Mouse (Mus musculus): Measurements from ENCODE around the gene Ripply3. TPM values are rescaled to one million over a fixed set of nuclear protein-coding genes. Genes with fewer than 3 reads are reported as not detected.

The Ripply3 gene
- polyA plus RNA-seq, 1 experiment: not detected

- Histone ChIP-seq H3K27ac (ENCODE audit: insufficient read depth, low read depth, low read length) (peak within 1 kb of the TSS; percentile 92), H3K4me3 (ENCODE audit: insufficient read depth, low read length) (peak within 1 kb of the TSS; percentile 82), H3K4me1 (ENCODE audit: control insufficient read depth, insufficient read depth, low read length) (peaks cover 10% of the 10 kb centered on the region)
- TF ChIP-seq POLR2A (IDR thresholded peaks at IDR 0.05; ENCODE audit: borderline replicate concordance, low read depth, low read length): no peak
- TF ChIP-seq CTCF (IDR thresholded peaks at IDR 0.05; ENCODE audit: low read depth, low read length): peak; percentile 88
Observed at GRCm38 (mm10) chr16:94313229-94314030, 14.8 kb upstream of the Ripply3 start, which contains the start of gene Hlcs. Gene Hlcs, minus strand, starts transcription at chr16:94313571.

- Histone ChIP-seq H3K4me1 (ENCODE audit: control insufficient read depth, insufficient read depth, low read length) (peaks cover 10% of the 10 kb centered on the region), H3K4me3 (ENCODE audit: insufficient read depth, low read length) (no peak overlapping the region), H3K27ac (ENCODE audit: insufficient read depth, low read depth, low read length) (no peak overlapping the region)
- TF ChIP-seq CTCF (IDR thresholded peaks at IDR 0.05; ENCODE audit: low read depth, low read length) (no peak), POLR2A (IDR thresholded peaks at IDR 0.05; ENCODE audit: borderline replicate concordance, low read depth, low read length) (no peak)
Observed at GRCm38 (mm10) chr16:94314626-94315025, 13.6 kb upstream of the Ripply3 start.

- no peak for TF ChIP-seq POLR2A (IDR thresholded peaks at IDR 0.05; ENCODE audit: borderline replicate concordance, low read depth, low read length)
- TF ChIP-seq CTCF (IDR thresholded peaks at IDR 0.05; ENCODE audit: low read depth, low read length): no peak
- H3K4me3 ChIP-seq (ENCODE audit: insufficient read depth, low read length): no peak overlapping the region
- peaks cover 10% of the 10 kb centered on the region for H3K4me1 ChIP-seq (ENCODE audit: control insufficient read depth, insufficient read depth, low read length)
- no peak overlapping the region for H3K27ac ChIP-seq (ENCODE audit: insufficient read depth, low read depth, low read length)
Observed at GRCm38 (mm10) chr16:94315215-94315614, 13.0 kb upstream of the Ripply3 start.

DNA sequence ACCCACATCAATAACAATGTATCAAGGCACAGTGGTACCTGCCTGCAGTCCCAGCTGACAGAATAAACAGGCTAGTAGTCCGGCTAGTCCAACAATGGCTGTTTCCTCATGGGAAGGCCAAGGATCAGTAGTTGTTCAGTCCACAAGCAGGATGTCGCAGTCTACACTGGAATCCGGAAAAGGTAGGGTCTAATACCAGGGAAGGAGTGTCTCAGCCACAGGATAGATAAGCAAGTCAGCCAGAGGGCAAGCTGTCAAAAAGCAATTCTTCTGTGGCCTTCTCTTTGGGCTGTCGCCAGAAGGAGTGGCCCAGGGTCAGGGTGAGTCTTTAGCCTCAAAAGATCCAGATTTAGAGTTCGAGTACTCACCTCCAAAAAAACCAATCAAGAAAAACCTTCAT is 10.5 kb upstream of the Ripply3 start:
- Histone ChIP-seq H3K4me1 (ENCODE audit: control insufficient read depth, insufficient read depth, low read length) (peaks cover 8% of the 10 kb centered on the region), H3K27ac (ENCODE audit: insufficient read depth, low read depth, low read length) (no peak overlapping the region), H3K4me3 (ENCODE audit: insufficient read depth, low read length) (no peak overlapping the region)
- TF ChIP-seq POLR2A (IDR thresholded peaks at IDR 0.05; ENCODE audit: borderline replicate concordance, low read depth, low read length): no peak
- no peak for TF ChIP-seq CTCF (IDR thresholded peaks at IDR 0.05; ENCODE audit: low read depth, low read length)

- H3K4me3 ChIP-seq (ENCODE audit: insufficient read depth, low read length): no peak overlapping the region
- H3K4me1 ChIP-seq (ENCODE audit: control insufficient read depth, insufficient read depth, low read length): peaks cover 4% of the 10 kb centered on the region
- no peak for TF ChIP-seq POLR2A (IDR thresholded peaks at IDR 0.05; ENCODE audit: borderline replicate concordance, low read depth, low read length)
- no peak for TF ChIP-seq CTCF (IDR thresholded peaks at IDR 0.05; ENCODE audit: low read depth, low read length)
- H3K27ac ChIP-seq (ENCODE audit: insufficient read depth, low read depth, low read length): no peak overlapping the region
Observed at GRCm38 (mm10) chr16:94320223-94320622, 8.0 kb upstream of the Ripply3 start.

GRCm38 (mm10) chr16:94323681-94324080 is 4.5 kb upstream of the Ripply3 start:
- no peak overlapping the region for H3K27ac ChIP-seq (ENCODE audit: insufficient read depth, low read depth, low read length)
- no peak overlapping the region for H3K4me3 ChIP-seq (ENCODE audit: insufficient read depth, low read length)
- H3K4me1 ChIP-seq (ENCODE audit: control insufficient read depth, insufficient read depth, low read length): no peaks in the 10 kb centered on the region
- no peak for TF ChIP-seq CTCF (IDR thresholded peaks at IDR 0.05; ENCODE audit: low read depth, low read length)
- no peak for TF ChIP-seq POLR2A (IDR thresholded peaks at IDR 0.05; ENCODE audit: borderline replicate concordance, low read depth, low read length)

GRCm38 (mm10) chr16:94326008-94326407 is 2.2 kb upstream of the Ripply3 start:
- peaks cover 3% of the 10 kb centered on the region; the same call in 1 of the 2 replicates for H3K4me1 ChIP-seq (ENCODE audit: control insufficient read depth, insufficient read depth, low read length)
- H3K27ac ChIP-seq (ENCODE audit: insufficient read depth, low read depth, low read length): no peak overlapping the region
- TF ChIP-seq POLR2A (IDR thresholded peaks at IDR 0.05; ENCODE audit: borderline replicate concordance, low read depth, low read length) (no peak), CTCF (IDR thresholded peaks at IDR 0.05; ENCODE audit: low read depth, low read length) (no peak)
- H3K4me3 ChIP-seq (ENCODE audit: insufficient read depth, low read length): no peak overlapping the region

DNA sequence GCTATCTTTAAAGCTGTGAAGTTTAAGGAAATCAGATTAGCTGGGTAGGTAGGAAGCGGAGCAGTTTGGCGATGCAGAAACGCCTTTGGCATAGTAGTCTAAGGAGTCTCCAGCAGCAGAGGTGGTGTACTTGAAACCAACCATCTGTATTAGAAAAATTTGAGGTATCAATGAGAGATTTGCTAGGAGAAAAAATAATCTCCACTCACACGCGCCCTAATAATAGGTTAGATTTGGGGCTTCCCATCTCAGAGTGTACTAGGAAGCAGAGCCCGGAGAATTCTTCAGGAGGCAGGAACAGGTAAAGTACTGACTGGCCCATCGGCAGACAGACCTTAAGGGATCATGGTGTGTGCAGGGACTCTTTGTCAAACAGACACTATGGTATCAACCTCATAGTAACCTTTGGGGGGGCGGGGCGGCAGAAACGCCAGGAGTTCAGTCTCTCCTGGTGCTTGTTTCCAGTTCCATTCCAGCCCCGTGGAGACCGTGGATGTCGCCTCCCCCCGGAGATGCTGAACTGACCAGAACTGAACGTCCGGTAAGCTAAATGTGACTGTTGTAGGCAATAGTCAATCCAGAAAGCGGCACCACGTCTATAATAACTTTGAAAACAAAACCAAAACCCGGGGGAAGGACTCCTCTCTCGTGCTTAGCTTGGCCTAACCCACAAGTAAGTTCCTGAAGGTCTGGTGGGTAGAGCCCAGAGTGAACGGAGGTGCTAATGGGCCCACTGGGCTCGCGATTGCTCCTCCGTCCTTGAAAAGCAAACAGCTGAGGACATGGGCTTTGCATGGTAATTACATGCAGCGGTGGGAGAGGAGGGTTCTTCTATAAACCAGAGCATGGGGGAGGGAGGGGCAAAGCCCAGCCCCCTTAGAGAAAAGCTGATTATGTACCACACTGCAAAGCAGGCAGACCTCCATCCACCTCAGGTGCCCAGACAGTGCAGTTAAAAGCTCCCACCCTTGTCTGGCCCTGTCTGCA is 954 bp downstream of the Ripply3 start:
- TF ChIP-seq CTCF (IDR thresholded peaks at IDR 0.05; ENCODE audit: low read depth, low read length) (no peak), POLR2A (IDR thresholded peaks at IDR 0.05; ENCODE audit: borderline replicate concordance, low read depth, low read length) (no peak)
- H3K4me1 ChIP-seq (ENCODE audit: control insufficient read depth, insufficient read depth, low read length): peaks cover 3% of the 10 kb centered on the region; the same call in 1 of the 2 replicates
- H3K27ac ChIP-seq (ENCODE audit: insufficient read depth, low read depth, low read length): no peak overlapping the region
- H3K4me3 ChIP-seq (ENCODE audit: insufficient read depth, low read length): peak overlapping the region; percentile 41

- peaks cover 3% of the 10 kb centered on the region; the same call in 1 of the 2 replicates for H3K4me1 ChIP-seq (ENCODE audit: control insufficient read depth, insufficient read depth, low read length)
- H3K27ac ChIP-seq (ENCODE audit: insufficient read depth, low read depth, low read length): no peak overlapping the region
- H3K4me3 ChIP-seq (ENCODE audit: insufficient read depth, low read length): no peak overlapping the region
- TF ChIP-seq POLR2A (IDR thresholded peaks at IDR 0.05; ENCODE audit: borderline replicate concordance, low read depth, low read length) (no peak), CTCF (IDR thresholded peaks at IDR 0.05; ENCODE audit: low read depth, low read length) (no peak)
Observed at GRCm38 (mm10) chr16:94330429-94330828, 2.2 kb downstream of the Ripply3 start.
